Mouse (Mus musculus) forebrain, embryonic 12.5 days (tissue): ENCODE results near the gene Hsd17b13. TPM values are rescaled to one million over a fixed set of nuclear protein-coding genes. Genes with fewer than 3 reads are reported as not detected.

Source experiments
- polyA plus RNA-seq: library from polyadenylated mRNA; unstranded; fragments of >200 nt; fragmentation: Nextera tagmentation; extraction: Ambion mirVana; gene quantifications from 2 replicates; pipeline ENCODE4 v1.2.1, GENCODE M21; 2016

Hsd17b13 gene
- polyA plus RNA-seq, 1 experiment from 2014 or later = not detected

Other genes with a start within 250 kb of the Hsd17b13 start
- 17.4 and 18.8 TPM in 2 replicates for gene Klhl8, start 66.2 kb downstream of the Hsd17b13 start, polyA plus RNA-seq
- 1.5 and 1.7 TPM in 2 replicates for gene Hsd17b11, start 44.5 kb upstream of the Hsd17b13 start, polyA plus RNA-seq
- gene Nudt9, start 68.9 kb upstream of the Hsd17b13 start, polyA plus RNA-seq = 55.8 and 58.8 TPM in 2 replicates
- gene Gm17660, start 100.2 kb upstream of the Hsd17b13 start, polyA plus RNA-seq = not detected in 2 replicates
- gene Sparcl1, start 136.3 kb upstream of the Hsd17b13 start, polyA plus RNA-seq = 26.5 and 27.5 TPM in 2 replicates
- not detected in 2 replicates for gene Dspp, start 193.3 kb upstream of the Hsd17b13 start, polyA plus RNA-seq
- gene Dmp1, start 225.2 kb upstream of the Hsd17b13 start, polyA plus RNA-seq = 0.92 and 1.1 TPM in 2 replicates